Mouse (Mus musculus) forebrain, embryonic 13.5 days (tissue): Measurements from ENCODE around the gene Wdfy1. TPM values are rescaled to one million over a fixed set of nuclear protein-coding genes. Genes with fewer than 3 reads are reported as not detected.

ENCODE experiments used
- ATAC-seq: fragments of 200-750 bp; cut with Nextera tagmentation; 2 replicates; pipeline ENCODE4 v1.8.0; 2017
- H3K27ac ChIP-seq: fragments of 300-500 bp; sonication (generic); 2 replicates; pipeline ENCODE4 v1.5.1; 2015; ENCODE audit warnings: inconsistent platforms, mild to moderate bottlenecking, moderate library complexity
- H3K27me3 ChIP-seq: fragments of 300-500 bp; sonication (generic); 2 replicates; pipeline ENCODE4 v1.6.1; 2015; ENCODE audit warnings: mild to moderate bottlenecking, inconsistent platforms
- H3K36me3 ChIP-seq: fragments of 300-500 bp; sonication (generic); 2 replicates; pipeline ENCODE4 v1.6.1; 2015; ENCODE audit warnings: mild to moderate bottlenecking, inconsistent platforms; ENCODE audit not compliant: poor library complexity, severe bottlenecking
- H3K4me1 ChIP-seq: fragments of 300-500 bp; sonication (generic); 2 replicates; pipeline ENCODE4 v1.6.1; 2015; ENCODE audit warnings: inconsistent platforms
- H3K4me2 ChIP-seq: fragments of 300-500 bp; sonication (generic); 2 replicates; pipeline ENCODE4 v1.6.1; 2015; ENCODE audit warnings: inconsistent platforms, mild to moderate bottlenecking, moderate library complexity
- H3K4me3 ChIP-seq: fragments of 300-500 bp; sonication (generic); 2 replicates; pipeline ENCODE4 v1.5.1; 2015; ENCODE audit warnings: mild to moderate bottlenecking, inconsistent platforms
- H3K9ac ChIP-seq: fragments of 300-500 bp; sonication (generic); 2 replicates; pipeline ENCODE4 v1.6.1; 2015; ENCODE audit warnings: mild to moderate bottlenecking, inconsistent platforms
- H3K9me3 ChIP-seq: fragments of 300-500 bp; sonication (generic); replicated peaks from 2 replicates; pipeline ENCODE4 v1.6.1; 2016; ENCODE audit warnings: inconsistent platforms
- WGBS: fragments of 180-500 bp; shearing (Covaris S2); methylation state at CpG from one replicate; pipeline ENCODE4 v1.1.7; 2015; 5-methylcytosine and 5-hydroxymethylcytosine counted together
- polyA plus RNA-seq: library from polyadenylated mRNA; unstranded; fragments of >200 nt; fragmentation: Nextera tagmentation; extraction: Ambion mirVana; gene quantifications from 2 replicates; pipeline ENCODE4 v1.2.1, GENCODE M21; 2015

Gene Wdfy1
- polyA plus RNA-seq: 59.0 and 67.2 TPM in 2 replicates

GRCm38 (mm10) chr1:79775927-79776458 lies at the start of gene Wdfy1, which contains the start of gene Mrpl44:
TSS of gene Wdfy1 (minus strand) at chr1:79776143.
TSS of gene Mrpl44 (plus strand) at chr1:79776018.
- H3K27me3 ChIP-seq: no peaks in the 10 kb centered on the region
- no peaks in the 10 kb centered on the region for H3K9me3 ChIP-seq
- peaks cover 4% of the 10 kb centered on the region for H3K4me1 ChIP-seq
- peaks cover 31% of the 10 kb centered on the region for H3K36me3 ChIP-seq
- H3K27ac ChIP-seq: peak within 1 kb of the TSS; percentile 92
- WGBS: under 1% methylated on average over 38 of the region's 38 CpGs
- H3K4me2 ChIP-seq: peak within 1 kb of the TSS; percentile 57
- H3K4me3 ChIP-seq: peak within 1 kb of the TSS; percentile 85
- H3K9ac ChIP-seq: peak within 1 kb of the TSS; percentile 91
- peak; percentile 100 for ATAC-seq

- no peak overlapping the region for H3K27ac ChIP-seq
- H3K4me3 ChIP-seq: no peak overlapping the region
- H3K4me2 ChIP-seq: no peak overlapping the region
- no peaks in the 10 kb centered on the region for H3K9me3 ChIP-seq
- no peaks in the 10 kb centered on the region for H3K27me3 ChIP-seq
- no peaks in the 10 kb centered on the region for H3K36me3 ChIP-seq
- peaks cover 7% of the 10 kb centered on the region; the same call in 1 of the 2 replicates for H3K4me1 ChIP-seq
- ATAC-seq: no peak
- H3K9ac ChIP-seq: no peak overlapping the region
- WGBS: 74% methylated on average over 14 of the region's 14 CpGs
Observed at GRCm38 (mm10) chr1:79823951-79824633, 48.1 kb upstream of the Wdfy1 start.

GRCm38 (mm10) chr1:79822806-79823525 lies 47.0 kb upstream of the Wdfy1 start:
- no peaks in the 10 kb centered on the region for H3K36me3 ChIP-seq
- no peak overlapping the region for H3K4me3 ChIP-seq
- peaks cover 7% of the 10 kb centered on the region; the same call in 1 of the 2 replicates for H3K4me1 ChIP-seq
- ATAC-seq: no peak
- H3K4me2 ChIP-seq: no peak overlapping the region
- H3K27me3 ChIP-seq: no peaks in the 10 kb centered on the region
- H3K9ac ChIP-seq: no peak overlapping the region
- WGBS: 84% methylated on average over 13 of the region's 13 CpGs
- no peak overlapping the region for H3K27ac ChIP-seq
- no peaks in the 10 kb centered on the region for H3K9me3 ChIP-seq

GRCm38 (mm10) chr1:79819296-79819879 lies 43.4 kb upstream of the Wdfy1 start:
- Histone ChIP-seq H3K4me2 (no peak overlapping the region), H3K27ac (no peak overlapping the region), H3K36me3 (no peaks in the 10 kb centered on the region), H3K4me1 (peaks cover 1% of the 10 kb centered on the region; the same call in 1 of the 2 replicates), H3K9me3 (no peaks in the 10 kb centered on the region), H3K27me3 (no peaks in the 10 kb centered on the region), H3K4me3 (no peak overlapping the region), H3K9ac (no peak overlapping the region)
- ATAC-seq: no peak
- 94% methylated on average over 11 of the region's 11 CpGs for WGBS

GRCm38 (mm10) chr1:79815446-79815845 lies 39.5 kb upstream of the Wdfy1 start:
- 91% methylated on average over 3 of the region's 3 CpGs for WGBS

GRCm38 (mm10) chr1:79809447-79809846 lies 33.5 kb upstream of the Wdfy1 start:
- Histone ChIP-seq H3K9me3 (no peaks in the 10 kb centered on the region), H3K4me3 (no peak overlapping the region)
- WGBS: 82% methylated on average over 3 of the region's 3 CpGs

More at GRCm38 (mm10) chr1:79815446-79815845, 39.5 kb upstream of the Wdfy1 start:
- no peaks in the 10 kb centered on the region for H3K27me3 ChIP-seq
- no peak for ATAC-seq
- no peak overlapping the region for H3K4me2 ChIP-seq
- no peak overlapping the region for H3K27ac ChIP-seq
- H3K9me3 ChIP-seq: no peaks in the 10 kb centered on the region
- H3K4me1 ChIP-seq: no peaks in the 10 kb centered on the region
- H3K4me3 ChIP-seq: no peak overlapping the region
- H3K36me3 ChIP-seq: no peaks in the 10 kb centered on the region
- H3K9ac ChIP-seq: no peak overlapping the region

GRCm38 (mm10) chr1:79806865-79807264 lies 30.9 kb upstream of the Wdfy1 start:
- Histone ChIP-seq H3K4me1 (no peaks in the 10 kb centered on the region), H3K9ac (no peak overlapping the region), H3K9me3 (no peaks in the 10 kb centered on the region), H3K27me3 (no peaks in the 10 kb centered on the region), H3K4me2 (no peak overlapping the region), H3K27ac (no peak overlapping the region), H3K36me3 (no peaks in the 10 kb centered on the region), H3K4me3 (no peak overlapping the region)
- no peak for ATAC-seq
- 71% methylated on average over 5 of the region's 5 CpGs for WGBS

More at GRCm38 (mm10) chr1:79809447-79809846, 33.5 kb upstream of the Wdfy1 start:
- no peak overlapping the region for H3K27ac ChIP-seq
- H3K36me3 ChIP-seq: no peaks in the 10 kb centered on the region
- no peak for ATAC-seq
- H3K4me2 ChIP-seq: no peak overlapping the region
- no peaks in the 10 kb centered on the region for H3K4me1 ChIP-seq
- no peaks in the 10 kb centered on the region for H3K27me3 ChIP-seq
- no peak overlapping the region for H3K9ac ChIP-seq

GRCm38 (mm10) chr1:79803614-79804013 lies 27.7 kb upstream of the Wdfy1 start:
- H3K36me3 ChIP-seq: no peaks in the 10 kb centered on the region
- H3K9ac ChIP-seq: no peak overlapping the region
- ATAC-seq: no peak
- H3K4me3 ChIP-seq: no peak overlapping the region
- H3K9me3 ChIP-seq: no peaks in the 10 kb centered on the region
- H3K27ac ChIP-seq: no peak overlapping the region
- no peaks in the 10 kb centered on the region for H3K4me1 ChIP-seq
- H3K27me3 ChIP-seq: no peaks in the 10 kb centered on the region
- H3K4me2 ChIP-seq: no peak overlapping the region
- 85% methylated on average over 7 of the region's 7 CpGs for WGBS

- no peak for ATAC-seq
Observed at GRCm38 (mm10) chr1:79802858-79803427, 27.0 kb upstream of the Wdfy1 start.

GRCm38 (mm10) chr1:79797084-79797483 lies 21.1 kb upstream of the Wdfy1 start:
- Histone ChIP-seq H3K27me3 (no peaks in the 10 kb centered on the region), H3K36me3 (no peaks in the 10 kb centered on the region), H3K9me3 (no peaks in the 10 kb centered on the region), H3K4me3 (no peak overlapping the region), H3K4me2 (no peak overlapping the region), H3K27ac (no peak overlapping the region), H3K9ac (no peak overlapping the region), H3K4me1 (no peaks in the 10 kb centered on the region)
- WGBS: 91% methylated on average over 3 of the region's 3 CpGs
- ATAC-seq: no peak

More at GRCm38 (mm10) chr1:79802858-79803427, 27.0 kb upstream of the Wdfy1 start:
- no peak overlapping the region for H3K4me2 ChIP-seq
- no peaks in the 10 kb centered on the region for H3K27me3 ChIP-seq
- H3K4me1 ChIP-seq: no peaks in the 10 kb centered on the region
- H3K27ac ChIP-seq: no peak overlapping the region
- no peak overlapping the region for H3K4me3 ChIP-seq
- WGBS: 63% methylated on average over 11 of the region's 11 CpGs
- no peaks in the 10 kb centered on the region for H3K9me3 ChIP-seq
- H3K9ac ChIP-seq: no peak overlapping the region
- no peaks in the 10 kb centered on the region for H3K36me3 ChIP-seq

GRCm38 (mm10) chr1:79786267-79786927 lies 10.5 kb upstream of the Wdfy1 start:
- H3K36me3 ChIP-seq: peaks cover 23% of the 10 kb centered on the region
- H3K9me3 ChIP-seq: no peaks in the 10 kb centered on the region
- H3K27me3 ChIP-seq: no peaks in the 10 kb centered on the region
- no peak overlapping the region for H3K4me2 ChIP-seq
- H3K4me3 ChIP-seq: no peak overlapping the region
- no peaks in the 10 kb centered on the region for H3K4me1 ChIP-seq
- ATAC-seq: peak; percentile 86
- H3K27ac ChIP-seq: no peak overlapping the region
- H3K9ac ChIP-seq: no peak overlapping the region
- WGBS: 70% methylated on average over 7 of the region's 7 CpGs
